Mouse (Mus musculus) cerebellum, postnatal 10 days (tissue): ENCODE results near the gene Maf.

Experiments
- DNase-seq, 2 experiments: peaks; one replicate each; pipeline ENCODE4 v3.0.0; 2021; ENCODE audit warnings: mixed read lengths in 2 of 2

Maf gene

GRCm38 (mm10) chr8:115707731-115708590 is at the start of gene Maf:
Maf (minus strand) TSS chr8:115707794.
- DNase-seq = peak; percentile 57 to 64

- no peak for DNase-seq
Observed at GRCm38 (mm10) chr8:115756965-115757364, 49.4 kb upstream of the Maf start.

GRCm38 (mm10) chr8:115756027-115756426 is 48.4 kb upstream of the Maf start:
- DNase-seq = peak; percentile 85 to 87

DNA sequence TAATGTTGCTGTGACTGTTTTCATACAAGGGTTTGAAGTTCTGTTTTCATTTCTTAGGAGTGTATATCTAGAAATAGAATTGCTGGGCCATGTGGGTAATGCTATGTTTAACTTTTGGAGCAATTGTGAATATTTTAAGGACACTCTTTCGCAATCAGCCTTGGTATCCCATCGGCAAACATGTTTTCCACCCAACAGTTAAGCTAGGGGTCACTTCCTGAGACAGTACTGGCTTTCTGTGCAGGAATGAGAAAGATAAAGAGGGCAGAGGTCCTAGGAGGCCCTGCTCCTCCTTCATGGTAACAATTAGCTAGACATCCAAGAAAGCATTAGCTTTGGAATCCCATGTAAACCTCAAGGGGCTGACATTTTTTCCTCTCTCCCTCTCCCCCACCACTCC is 47.1 kb upstream of the Maf start:
- no peak for DNase-seq

- peak; percentile 64 for DNase-seq
Observed at GRCm38 (mm10) chr8:115753801-115754200, 46.2 kb upstream of the Maf start.

DNA sequence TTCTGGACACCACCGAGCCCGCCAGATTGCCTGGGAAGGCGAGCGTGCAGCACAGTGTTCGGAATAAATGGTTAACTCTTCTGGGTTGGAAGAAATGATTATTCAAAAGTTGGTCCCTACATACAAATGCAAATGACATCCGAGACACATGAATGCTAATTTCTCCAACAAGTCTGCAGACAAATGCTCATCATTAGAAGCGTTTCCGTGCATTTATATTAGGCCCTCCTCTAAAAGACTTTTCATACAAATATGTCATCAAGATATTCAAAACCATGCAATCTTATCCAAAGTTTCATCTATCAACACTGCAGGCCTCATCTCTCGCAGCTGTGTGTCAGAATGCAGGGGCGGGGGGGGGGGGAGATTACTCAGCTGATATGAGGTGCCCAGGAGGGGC is 39.8 kb upstream of the Maf start:
- DNase-seq = no peak

DNA sequence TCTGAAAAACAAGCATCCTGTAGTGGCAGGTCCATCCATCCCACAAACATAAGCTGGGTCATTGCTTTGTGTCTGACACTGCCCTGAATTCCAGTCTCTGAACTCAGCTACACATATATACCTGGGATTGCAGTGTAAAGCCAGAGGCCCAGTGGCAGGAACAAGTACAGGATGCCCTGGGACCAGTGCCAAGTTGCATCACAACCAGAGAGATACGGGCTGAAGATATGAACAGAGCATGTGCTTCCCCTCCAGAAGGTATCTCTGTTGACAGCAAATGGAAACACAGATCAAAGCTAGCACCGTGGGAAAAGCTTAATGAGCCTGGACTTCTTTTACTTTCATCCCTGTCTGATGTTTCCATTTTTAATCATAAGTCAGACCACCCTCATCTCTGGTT is 38.1 kb upstream of the Maf start:
- peak; percentile 32 to 39 for DNase-seq

- no peak for DNase-seq
Observed at GRCm38 (mm10) chr8:115743441-115743840, 35.8 kb upstream of the Maf start.

- DNase-seq = no peak
Observed at GRCm38 (mm10) chr8:115742646-115743045, 35.1 kb upstream of the Maf start.

- DNase-seq = no peak
Observed at GRCm38 (mm10) chr8:115741964-115742363, 34.4 kb upstream of the Maf start.

- no peak for DNase-seq
Observed at GRCm38 (mm10) chr8:115739756-115740155, 32.2 kb upstream of the Maf start.

DNA sequence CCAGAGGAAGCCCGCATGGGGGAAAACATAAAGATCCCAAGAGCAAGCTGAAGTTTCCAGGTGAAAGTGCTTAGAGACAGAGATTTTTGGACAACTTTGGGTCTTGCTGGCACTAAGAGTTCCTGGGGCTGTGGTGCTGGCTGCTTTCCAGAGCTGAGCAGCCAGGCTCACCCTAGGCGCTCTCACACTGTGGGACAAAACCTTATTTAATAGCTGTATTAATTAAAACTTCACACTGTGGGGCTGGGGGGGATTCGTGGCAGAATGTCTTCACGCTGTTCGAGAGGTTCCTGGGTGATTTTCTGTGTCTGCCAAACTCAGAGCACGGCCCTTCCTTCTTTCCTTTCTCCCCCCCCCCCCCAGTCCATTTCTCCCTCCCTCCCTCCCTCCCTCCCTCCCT is 24.8 kb upstream of the Maf start:
- peak in 1 of 2 experiments; percentile 34 for DNase-seq

DNA sequence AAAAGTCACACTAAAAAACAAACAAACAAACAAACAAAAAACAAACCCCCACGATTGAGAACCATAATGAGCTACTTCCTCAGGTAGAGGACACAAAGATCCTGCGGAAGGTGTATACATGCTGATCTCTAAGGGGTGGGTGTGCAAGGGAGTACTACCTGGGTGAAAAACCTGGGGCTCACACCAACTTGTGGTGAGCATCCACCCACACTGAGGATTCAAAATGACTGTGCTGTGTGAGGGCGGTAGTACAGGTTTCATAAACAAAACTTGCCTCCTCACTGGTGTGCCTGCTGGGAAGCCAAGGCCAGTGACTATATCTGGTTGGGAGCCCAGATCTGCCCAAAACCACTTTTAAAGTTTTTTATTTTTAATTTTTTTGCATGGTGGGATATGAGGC is 19.2 kb upstream of the Maf start:
- DNase-seq = no peak

DNA sequence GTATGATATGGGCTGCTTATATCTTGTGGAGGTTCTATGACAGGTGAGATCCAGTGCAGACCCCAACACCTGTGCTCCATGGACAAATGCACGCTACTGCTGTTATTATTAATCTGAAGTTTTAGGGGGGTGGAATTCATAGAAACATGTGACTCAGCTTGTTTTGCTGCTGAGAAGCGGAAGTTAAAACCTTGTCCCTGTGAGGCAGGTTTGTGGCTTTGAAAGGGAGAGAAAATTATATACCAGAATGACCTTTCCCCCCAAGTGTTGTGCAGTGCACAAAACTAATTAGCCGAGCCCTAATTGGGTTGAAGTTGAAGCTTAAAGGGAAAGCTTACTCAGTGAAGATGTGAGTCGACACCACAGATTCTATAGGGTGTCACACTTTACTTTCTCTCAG is 18.6 kb upstream of the Maf start:
- DNase-seq = no peak

DNA sequence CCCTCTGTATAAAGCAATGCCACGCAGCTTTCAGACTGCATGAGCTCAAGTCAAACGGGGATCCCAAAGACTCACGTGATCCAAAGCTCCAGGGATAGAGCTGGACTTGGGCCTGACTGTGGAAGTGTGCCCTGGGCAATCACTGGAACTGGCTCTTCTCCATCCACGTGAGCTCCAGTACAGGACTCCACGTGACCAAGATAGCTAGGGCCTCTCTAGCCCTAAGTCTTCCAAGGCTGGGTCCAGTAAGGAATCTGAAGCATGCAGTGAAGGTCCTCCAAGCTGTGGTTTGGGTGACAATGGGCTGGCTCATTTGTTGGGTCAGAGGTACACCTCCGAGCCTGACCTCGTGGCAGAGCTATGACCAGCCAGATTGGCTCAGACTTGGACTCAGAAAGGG is 11.5 kb upstream of the Maf start:
- peak; percentile 33 to 40 for DNase-seq

- no peak for DNase-seq
Observed at GRCm38 (mm10) chr8:115718621-115719020, 11.0 kb upstream of the Maf start.

DNA sequence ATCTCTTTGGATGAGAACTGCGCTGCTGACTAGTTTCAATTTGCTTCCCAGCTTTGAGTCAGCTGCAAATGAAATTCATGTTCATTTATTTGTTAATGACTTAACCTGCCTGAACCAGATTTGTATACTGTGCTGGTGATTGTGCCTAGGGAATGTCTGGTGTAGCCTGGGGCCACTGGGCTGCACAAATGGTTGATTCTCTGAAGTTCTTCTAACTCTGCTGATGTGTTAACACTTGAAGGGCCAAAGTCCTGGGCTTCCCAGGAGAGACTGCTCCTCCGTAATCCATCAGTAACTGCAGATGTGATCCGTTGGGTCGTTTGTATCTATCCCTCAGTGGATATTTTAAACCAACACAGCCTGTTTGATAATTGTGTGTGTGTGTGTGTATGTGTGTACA is 7.7 kb upstream of the Maf start:
- no peak for DNase-seq

- DNase-seq = no peak
Observed at GRCm38 (mm10) chr8:115711106-115711505, 3.5 kb upstream of the Maf start.

GRCm38 (mm10) chr8:115709931-115710330 is 2.3 kb upstream of the Maf start:
- no peak for DNase-seq

- peak; percentile 87 to 90 for DNase-seq
Observed at GRCm38 (mm10) chr8:115708936-115709780, 1.6 kb upstream of the Maf start.

GRCm38 (mm10) chr8:115706861-115707730 is 498 bp downstream of the Maf start:
- DNase-seq = peak; percentile 74 to 82

GRCm38 (mm10) chr8:115706411-115706860 is 1.2 kb downstream of the Maf start:
- DNase-seq = peak; percentile 59 to 65
